Mouse (Mus musculus) liver, postnatal 0 days (tissue): ENCODE results near the gene Greb1. TPM values are rescaled to one million over a fixed set of nuclear protein-coding genes. Genes with fewer than 3 reads are reported as not detected.

Experiments
- ATAC-seq: fragments of 200-750 bp; cut with Nextera tagmentation; 2 replicates; pipeline ENCODE4 v1.8.0; 2017; ENCODE audit warnings: mild to moderate bottlenecking, moderate library complexity
- DNase-seq: peaks from one replicate; pipeline ENCODE4 v3.0.0-alpha.2; 2016
- H3K27ac ChIP-seq: fragments of 300-500 bp; sonication (generic); 2 replicates; pipeline ENCODE4 v1.5.1; 2014; ENCODE audit warnings: antibody characterized with exemption, moderate library complexity, mild to moderate bottlenecking, low read depth
- H3K27me3 ChIP-seq: fragments of 300-500 bp; sonication (generic); 2 replicates; pipeline ENCODE4 v1.6.1; 2014; ENCODE audit warnings: low read length, control low read depth, mixed read lengths; ENCODE audit not compliant: insufficient read depth
- H3K36me3 ChIP-seq: fragments of 300-500 bp; sonication (generic); replicated peaks from 2 replicates; pipeline ENCODE4 v1.6.1; 2014; ENCODE audit warnings: mild to moderate bottlenecking, control low read depth, low read length, moderate library complexity, mixed read lengths; ENCODE audit not compliant: insufficient read depth
- H3K4me1 ChIP-seq: fragments of 300-500 bp; sonication (generic); 2 replicates; pipeline ENCODE4 v1.6.1; 2014; ENCODE audit warnings: antibody characterized with exemption, mild to moderate bottlenecking, control low read depth; ENCODE audit not compliant: insufficient read depth
- H3K4me2 ChIP-seq: fragments of 300-500 bp; sonication (generic); 2 replicates; pipeline ENCODE4 v1.6.1; 2014; ENCODE audit warnings: low read depth, mild to moderate bottlenecking, low read length, moderate library complexity, mixed read lengths
- H3K4me3 ChIP-seq: fragments of 300-500 bp; sonication (generic); 2 replicates; pipeline ENCODE4 v1.5.1; 2014; ENCODE audit warnings: low read depth, low read length
- H3K9ac ChIP-seq: fragments of 300-500 bp; sonication (generic); replicated peaks from 2 replicates; pipeline ENCODE4 v1.6.1; 2014; ENCODE audit warnings: mild to moderate bottlenecking, moderate library complexity
- H3K9me3 ChIP-seq: fragments of 300-500 bp; sonication (generic); 2 replicates; pipeline ENCODE4 v1.6.1; 2016; ENCODE audit warnings: mild to moderate bottlenecking, control low read depth, low read length, mixed read lengths
- CTCF ChIP-seq: sonication (generic); IDR thresholded peaks from 2 replicates; pipeline ENCODE4 v1.5.1; 2016; ENCODE audit warnings: antibody characterized with exemption, low read depth
- EP300 ChIP-seq: IDR thresholded peaks from 2 replicates; pipeline ENCODE4 v1.6.1; 2016; ENCODE audit warnings: antibody characterized with exemption, low read depth, mild to moderate bottlenecking
- WGBS: fragments of 180-500 bp; shearing (Covaris S2); extraction: QIAGEN DNeasy Blood & Tissue Kit; methylation state at CpG from one replicate; pipeline ENCODE4 v1.1.7; 2014; ENCODE audit not compliant: insufficient replicate concordance; 5-methylcytosine and 5-hydroxymethylcytosine counted together
- polyA plus RNA-seq: library from polyadenylated mRNA; unstranded; fragments of >200 nt; fragmentation: Nextera tagmentation; extraction: Ambion mirVana; gene quantifications from 2 replicates; pipeline ENCODE4 v1.2.1, GENCODE M21; 2015

Greb1 gene
- polyA plus RNA-seq, 1 experiment from 2014 or later, result 0.12 TPM

GRCm38 (mm10) chr12:16800959-16801315, 251 bp upstream of the Greb1 start:
- Histone ChIP-seq H3K4me2 (peak overlapping the region; percentile 82), H3K36me3 (no peaks in the 10 kb centered on the region), H3K4me3 (peak overlapping the region; percentile 47), H3K9me3 (no peaks in the 10 kb centered on the region), H3K27ac (no peak overlapping the region), H3K27me3 (peaks cover 23% of the 10 kb centered on the region), H3K9ac (peak overlapping the region; percentile 46; the same call in 1 of the 2 replicates), H3K4me1 (0 out of 2 replicates have a peak, but pooled peaks cover 2% of the 10 kb centered on the region)
- no peak for TF ChIP-seq CTCF
- no peak for TF ChIP-seq EP300
- WGBS, result 2% methylated on average over 9 of the region's 12 CpGs
- ATAC-seq (no peak), DNase-seq (no peak)

- H3K4me2 ChIP-seq, result peak overlapping the region; percentile 82
- H3K9me3 ChIP-seq, result no peaks in the 10 kb centered on the region
- H3K27me3 ChIP-seq, result peaks cover 23% of the 10 kb centered on the region
- ATAC-seq, result no peak
- no peak overlapping the region for H3K27ac ChIP-seq
- DNase-seq, result no peak
- peak overlapping the region; percentile 47; the same call in 1 of the 2 replicates for H3K4me3 ChIP-seq
- H3K9ac ChIP-seq, result no peak overlapping the region
- 0 out of 2 replicates have a peak, but pooled peaks cover 2% of the 10 kb centered on the region for H3K4me1 ChIP-seq
- no peaks in the 10 kb centered on the region for H3K36me3 ChIP-seq
- WGBS, result 33% methylated on average over 3 of the region's 6 CpGs
- TF ChIP-seq CTCF (no peak), EP300 (no peak)
Measured at GRCm38 (mm10) chr12:16799928-16800258, 793 bp downstream of the Greb1 start.

- H3K9me3 ChIP-seq, result no peaks in the 10 kb centered on the region
- H3K4me1 ChIP-seq, result 0 out of 2 replicates have a peak, but pooled peaks cover 2% of the 10 kb centered on the region
- H3K4me2 ChIP-seq, result no peak overlapping the region
- no peak overlapping the region for H3K4me3 ChIP-seq
- peaks cover 23% of the 10 kb centered on the region for H3K27me3 ChIP-seq
- no peak for ATAC-seq
- 44% methylated on average over 3 of the region's 3 CpGs for WGBS
- H3K9ac ChIP-seq, result no peak overlapping the region
- DNase-seq, result no peak
- TF ChIP-seq CTCF (no peak), EP300 (no peak)
- H3K36me3 ChIP-seq, result no peaks in the 10 kb centered on the region
- H3K27ac ChIP-seq, result no peak overlapping the region
Measured at GRCm38 (mm10) chr12:16798894-16799293, 1.8 kb downstream of the Greb1 start.

- H3K27me3 ChIP-seq, result peaks cover 19% of the 10 kb centered on the region
- 0 out of 2 replicates have a peak, but pooled peaks cover 1% of the 10 kb centered on the region for H3K4me1 ChIP-seq
- no peak for DNase-seq
- TF ChIP-seq EP300 (no peak), CTCF (no peak)
- 66% methylated on average over 3 of the region's 3 CpGs for WGBS
- no peaks in the 10 kb centered on the region for H3K9me3 ChIP-seq
- no peak overlapping the region for H3K4me2 ChIP-seq
- no peak overlapping the region for H3K27ac ChIP-seq
- H3K4me3 ChIP-seq, result no peak overlapping the region
- no peak overlapping the region for H3K9ac ChIP-seq
- no peaks in the 10 kb centered on the region for H3K36me3 ChIP-seq
- no peak for ATAC-seq
Measured at GRCm38 (mm10) chr12:16795781-16796180, 4.9 kb downstream of the Greb1 start.

- H3K4me3 ChIP-seq, result no peak overlapping the region
- H3K9me3 ChIP-seq, result no peaks in the 10 kb centered on the region
- no peaks in the 10 kb centered on the region for H3K36me3 ChIP-seq
- ATAC-seq (no peak), DNase-seq (no peak)
- no peaks in the 10 kb centered on the region for H3K27me3 ChIP-seq
- no peak overlapping the region for H3K9ac ChIP-seq
- 78% methylated on average over 4 of the region's 4 CpGs for WGBS
- no peak for TF ChIP-seq EP300
- no peak for TF ChIP-seq CTCF
- H3K4me2 ChIP-seq, result no peak overlapping the region
- H3K27ac ChIP-seq, result no peak overlapping the region
- H3K4me1 ChIP-seq, result no peaks in the 10 kb centered on the region
Measured at GRCm38 (mm10) chr12:16793371-16793770, 7.3 kb downstream of the Greb1 start.

- no peak for ATAC-seq
- no peaks in the 10 kb centered on the region for H3K36me3 ChIP-seq
- no peaks in the 10 kb centered on the region for H3K4me1 ChIP-seq
- no peak for TF ChIP-seq EP300
- no peak for TF ChIP-seq CTCF
- no peak for DNase-seq
- no peak overlapping the region for H3K4me2 ChIP-seq
- no peak overlapping the region for H3K4me3 ChIP-seq
- H3K27me3 ChIP-seq, result no peaks in the 10 kb centered on the region
- 65% methylated on average over 4 of the region's 4 CpGs for WGBS
- H3K9me3 ChIP-seq, result no peaks in the 10 kb centered on the region
- no peak overlapping the region for H3K27ac ChIP-seq
- no peak overlapping the region for H3K9ac ChIP-seq
Measured at GRCm38 (mm10) chr12:16790456-16790855, 10.2 kb downstream of the Greb1 start.

- Histone ChIP-seq H3K9me3 (no peaks in the 10 kb centered on the region), H3K36me3 (no peaks in the 10 kb centered on the region), H3K4me2 (no peak overlapping the region), H3K4me3 (no peak overlapping the region), H3K27ac (no peak overlapping the region), H3K9ac (no peak overlapping the region), H3K4me1 (no peaks in the 10 kb centered on the region), H3K27me3 (no peaks in the 10 kb centered on the region)
- ATAC-seq (no peak), DNase-seq (no peak)
- 43% methylated on average over 4 of the region's 4 CpGs for WGBS
- TF ChIP-seq EP300, result no peak
Measured at GRCm38 (mm10) chr12:16789756-16790155, 10.9 kb downstream of the Greb1 start.
